Mouse (Mus musculus) testis, adult 2 months (tissue): ENCODE measurements around the gene Hoxd12. TPM values are rescaled to one million over a fixed set of nuclear protein-coding genes. Genes with fewer than 3 reads are reported as not detected.

Experiments used
- H3K27ac ChIP-seq: fragments of 200-500 bp; 2 replicates; pipeline ENCODE4 v1.5.1; 2012; ENCODE audit warnings: low read depth, low read length; ENCODE audit not compliant: control insufficient read depth, insufficient read depth
- H3K27me3 ChIP-seq: fragments of 200-500 bp; 2 replicates; pipeline ENCODE4 v1.6.1; 2012; ENCODE audit warnings: mild to moderate bottlenecking, low read length, moderate library complexity; ENCODE audit not compliant: control insufficient read depth, insufficient read depth
- H3K36me3 ChIP-seq: fragments of 200-500 bp; 2 replicates; pipeline ENCODE4 v1.6.1; 2012; ENCODE audit warnings: mild to moderate bottlenecking, low read length; ENCODE audit not compliant: control insufficient read depth, insufficient read depth
- H3K4me1 ChIP-seq: fragments of 200-500 bp; 2 replicates; pipeline ENCODE4 v1.6.1; 2012; ENCODE audit warnings: low read length; ENCODE audit not compliant: control insufficient read depth, insufficient read depth
- H3K4me3 ChIP-seq: fragments of 200-500 bp; 2 replicates; pipeline ENCODE4 v1.5.1; 2012; ENCODE audit warnings: low read depth, mild to moderate bottlenecking, low read length, moderate library complexity, mixed read lengths; ENCODE audit not compliant: control insufficient read depth
- CTCF ChIP-seq: fragments of 200-500 bp; IDR thresholded peaks from 2 replicates; pipeline ENCODE4 v1.5.1; 2012; ENCODE audit warnings: low read depth, mild to moderate bottlenecking, inconsistent platforms, low read length, moderate library complexity; ENCODE audit not compliant: control insufficient read depth, insufficient read depth, insufficient replicate concordance
- POLR2A ChIP-seq: fragments of 200-500 bp; IDR thresholded peaks from 2 replicates; pipeline ENCODE4 v1.6.1; 2012; ENCODE audit warnings: low read depth, mild to moderate bottlenecking, inconsistent platforms, low read length, moderate library complexity; ENCODE audit not compliant: control insufficient read depth
- polyA plus RNA-seq: library from polyadenylated mRNA; depleted of rRNA; stranded (reverse); fragments of >200 nt; gene quantifications from 2 replicates; pipeline ENCODE4 v1.2.3, GENCODE M21; 2012

The Hoxd12 gene
- polyA plus RNA-seq, 1 experiment = not detected

DNA sequence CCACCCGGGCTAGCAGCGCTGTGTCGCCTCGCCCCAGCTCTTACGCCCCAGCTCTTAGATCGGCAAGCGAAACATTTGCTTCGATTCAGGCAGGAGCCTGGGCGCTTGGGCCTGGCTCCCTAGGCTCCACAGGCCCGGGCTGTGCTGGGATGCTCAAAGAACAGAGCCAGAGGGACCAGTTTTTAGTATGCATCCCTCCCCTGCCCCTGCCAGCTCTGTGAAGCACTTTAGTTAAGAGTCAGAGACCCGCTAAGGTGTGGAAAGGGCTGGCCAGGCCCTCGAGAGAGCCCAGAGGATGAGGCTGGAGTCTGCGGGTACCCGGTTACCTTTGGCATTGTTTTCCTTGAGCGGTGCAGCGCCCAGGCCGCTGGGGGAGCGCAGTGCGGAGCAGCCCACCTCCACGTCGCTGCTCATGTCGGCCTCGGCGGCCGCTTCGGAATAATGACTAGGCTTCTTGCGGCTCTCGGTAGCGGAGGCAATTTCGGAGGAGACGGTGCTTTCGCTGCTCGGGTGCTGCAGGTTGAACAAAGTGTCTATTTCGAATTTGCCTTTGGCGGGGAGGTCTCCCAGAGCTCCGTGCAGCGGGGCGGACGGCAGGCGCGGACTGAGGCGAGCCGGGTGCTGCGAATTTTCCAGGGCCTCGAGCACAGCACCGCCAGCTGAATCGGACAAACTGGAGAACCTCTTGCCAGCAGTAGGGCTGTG lies 16.0 kb upstream of the Hoxd12 start:
- Histone ChIP-seq H3K27me3 (peaks cover 21% of the 10 kb centered on the region), H3K27ac (no peak overlapping the region), H3K4me3 (no peak overlapping the region), H3K36me3 (no peaks in the 10 kb centered on the region), H3K4me1 (peaks cover 15% of the 10 kb centered on the region)
- TF ChIP-seq CTCF = no peak
- no peak for TF ChIP-seq POLR2A

- H3K27me3 ChIP-seq = peaks cover 21% of the 10 kb centered on the region
- H3K4me1 ChIP-seq = peaks cover 15% of the 10 kb centered on the region
- TF ChIP-seq POLR2A = no peak
- TF ChIP-seq CTCF = no peak
- H3K36me3 ChIP-seq = no peaks in the 10 kb centered on the region
- no peak within 1 kb of the TSS for H3K27ac ChIP-seq
- H3K4me3 ChIP-seq = no peak within 1 kb of the TSS
Measured at GRCm38 (mm10) chr2:74659507-74660005, 15.3 kb upstream of the Hoxd12 start, which contains the start of gene Evx2. Evx2 (minus strand) TSS chr2:74659557.

DNA sequence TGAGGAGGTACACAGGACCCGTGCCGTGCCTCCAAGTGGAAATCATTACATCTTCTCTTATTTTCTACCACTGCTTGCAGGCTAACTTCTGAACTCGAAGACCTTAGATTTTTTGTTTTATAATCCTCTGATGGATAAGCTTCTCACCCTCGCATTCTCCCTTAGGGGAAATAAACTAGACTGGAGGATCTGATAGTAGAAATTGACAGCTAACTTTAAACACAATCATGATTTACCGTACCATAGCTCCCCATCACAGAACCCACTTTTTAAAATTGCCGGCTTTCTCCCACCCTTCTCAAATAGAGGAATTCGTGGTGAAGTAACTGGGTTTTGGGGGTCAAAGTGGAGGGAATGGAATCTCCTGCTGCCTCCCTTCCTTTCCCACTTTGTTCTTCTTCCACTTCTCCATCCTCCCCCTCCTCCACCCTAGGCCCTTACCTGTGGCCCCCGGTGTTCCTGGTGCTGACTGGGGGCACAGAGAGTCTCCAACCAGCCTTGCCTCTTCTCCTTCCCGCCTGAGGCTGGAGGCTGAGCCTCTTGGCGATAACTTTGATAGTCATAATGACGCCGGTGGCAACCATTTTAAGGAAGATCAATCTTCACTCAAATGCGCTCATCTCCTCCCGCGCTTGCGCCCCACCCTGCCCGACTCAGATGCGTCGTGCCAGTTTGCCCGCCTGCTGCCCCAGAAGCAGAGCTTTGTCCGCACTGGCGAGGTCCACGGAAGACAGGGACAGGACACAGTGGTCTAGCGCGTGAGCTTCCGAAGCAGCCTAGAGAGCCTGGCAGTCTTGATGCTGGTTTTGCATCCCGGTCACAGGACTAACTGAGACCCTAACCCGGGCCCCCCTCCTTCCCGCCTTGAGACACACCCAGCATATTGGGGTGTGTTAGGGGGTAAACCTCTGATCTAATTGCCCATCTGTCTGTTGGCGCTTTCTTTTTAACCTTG lies 14.1 kb upstream of the Hoxd12 start:
- TF ChIP-seq CTCF (no peak), POLR2A (no peak)
- no peak overlapping the region for H3K27ac ChIP-seq
- H3K4me1 ChIP-seq = peaks cover 15% of the 10 kb centered on the region
- no peak overlapping the region for H3K4me3 ChIP-seq
- H3K27me3 ChIP-seq = peaks cover 19% of the 10 kb centered on the region
- H3K36me3 ChIP-seq = no peaks in the 10 kb centered on the region

GRCm38 (mm10) chr2:74661685-74662084 lies 13.1 kb upstream of the Hoxd12 start:
- Histone ChIP-seq H3K27ac (no peak overlapping the region), H3K27me3 (peaks cover 17% of the 10 kb centered on the region), H3K4me1 (peaks cover 15% of the 10 kb centered on the region), H3K4me3 (no peak overlapping the region), H3K36me3 (no peaks in the 10 kb centered on the region)
- TF ChIP-seq CTCF (no peak), POLR2A (no peak)

DNA sequence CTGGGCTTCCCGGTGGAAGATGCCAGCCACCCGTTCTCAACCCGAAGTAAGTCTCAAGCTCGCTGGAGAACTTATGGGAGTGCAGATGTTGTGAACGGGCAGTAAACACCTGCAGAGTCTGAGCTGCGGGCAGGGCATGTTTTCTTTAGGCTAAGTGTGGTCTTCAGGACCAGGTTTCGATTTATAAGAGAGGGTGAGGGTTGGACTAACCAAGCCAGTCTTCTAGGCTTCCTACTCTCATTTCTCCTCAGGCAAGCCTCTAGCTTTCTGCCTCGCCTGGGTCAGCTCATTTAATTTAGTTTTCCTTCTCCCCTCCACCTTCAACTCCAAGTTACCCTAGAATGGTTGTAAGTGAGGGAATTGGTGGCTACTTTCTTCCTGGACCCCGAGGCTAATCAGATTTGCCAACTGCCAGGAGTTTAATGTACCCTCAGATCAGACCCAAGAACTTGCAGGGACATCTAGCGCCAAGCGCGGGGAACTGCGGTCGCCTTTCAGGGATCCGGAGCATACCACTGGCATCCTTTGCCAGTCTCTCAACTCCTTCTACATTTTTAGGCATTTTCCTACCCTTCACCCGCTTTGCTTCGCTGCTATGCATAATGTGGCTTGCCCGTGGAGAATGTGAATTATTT lies 11.4 kb upstream of the Hoxd12 start:
- TF ChIP-seq CTCF (peak; percentile 46; the same call in 1 of the 2 replicates), POLR2A (no peak)
- H3K4me3 ChIP-seq = no peak overlapping the region
- H3K27me3 ChIP-seq = peaks cover 20% of the 10 kb centered on the region
- peaks cover 11% of the 10 kb centered on the region for H3K4me1 ChIP-seq
- no peaks in the 10 kb centered on the region for H3K36me3 ChIP-seq
- no peak overlapping the region for H3K27ac ChIP-seq

DNA sequence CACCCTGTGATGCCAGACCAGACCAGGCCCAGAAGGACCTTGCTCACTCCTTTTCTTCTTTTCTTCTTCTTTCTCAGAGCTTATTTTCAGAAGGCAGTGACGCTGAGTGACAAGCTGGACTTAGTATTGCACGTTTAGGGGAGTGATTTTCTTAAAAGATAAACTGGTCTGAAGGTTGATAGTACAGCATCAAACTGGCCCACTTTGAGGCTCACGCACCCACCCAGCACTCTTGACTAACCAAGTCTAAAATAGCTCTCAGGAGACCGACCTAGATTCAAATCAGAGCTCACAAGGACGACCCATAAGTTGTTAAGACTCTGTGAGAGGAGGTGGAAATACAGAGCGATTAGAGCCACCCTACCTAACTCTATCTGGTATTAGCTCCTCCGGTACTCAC lies 8.4 kb upstream of the Hoxd12 start:
- no peak overlapping the region for H3K27ac ChIP-seq
- H3K4me3 ChIP-seq = no peak overlapping the region
- TF ChIP-seq CTCF = no peak
- TF ChIP-seq POLR2A = no peak
- H3K27me3 ChIP-seq = peaks cover 16% of the 10 kb centered on the region
- H3K4me1 ChIP-seq = peaks cover 11% of the 10 kb centered on the region; the same call in 1 of the 2 replicates
- no peaks in the 10 kb centered on the region for H3K36me3 ChIP-seq

DNA sequence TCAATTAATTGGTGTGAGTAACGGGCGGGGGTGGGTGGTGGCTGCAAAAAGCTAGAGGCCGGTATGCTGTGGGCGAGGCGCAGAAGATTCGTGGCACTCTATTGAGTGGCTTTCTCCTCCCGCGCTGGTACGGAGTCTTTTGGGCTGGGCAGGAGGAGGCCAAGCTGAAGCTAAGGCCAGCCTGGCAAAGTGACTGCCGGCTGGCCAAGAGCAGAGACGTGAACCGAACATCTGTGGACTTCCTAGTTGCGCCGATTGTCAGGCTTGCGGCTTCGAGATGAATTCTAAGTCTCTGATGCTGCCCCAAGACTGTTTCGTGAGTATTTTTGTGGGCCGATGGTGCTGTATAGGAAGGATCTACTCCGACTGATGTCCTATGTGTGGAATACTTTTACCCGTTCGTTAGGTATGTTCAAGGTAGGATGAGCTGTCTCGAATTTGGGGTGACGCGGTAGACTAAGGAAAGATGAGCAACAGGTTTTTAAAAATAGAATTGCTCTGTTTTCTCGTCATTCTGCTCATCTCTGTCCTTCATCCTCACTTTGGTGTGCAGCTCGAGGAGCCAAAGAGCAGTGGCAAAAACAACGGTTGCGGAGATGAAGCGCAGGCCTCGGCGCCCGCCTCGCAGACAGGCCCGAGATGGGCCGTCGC lies 7.5 kb upstream of the Hoxd12 start:
- H3K27me3 ChIP-seq = peaks cover 15% of the 10 kb centered on the region
- TF ChIP-seq POLR2A (no peak), CTCF (no peak)
- H3K4me1 ChIP-seq = peaks cover 8% of the 10 kb centered on the region; the same call in 1 of the 2 replicates
- no peak overlapping the region for H3K27ac ChIP-seq
- H3K4me3 ChIP-seq = no peak overlapping the region
- H3K36me3 ChIP-seq = no peaks in the 10 kb centered on the region
